Mouse (Mus musculus) liver (tissue): ENCODE results near the gene Rnf169.
"Not testable (repeated sequence)": the region's sequence is repeated elsewhere in the genome, so short reads cannot be mapped to it uniquely, and the experiment has no call there.

Source experiments
- DNase-seq: peaks from one replicate; pipeline ENCODE4 v3.0.0-alpha.2; 2020; ENCODE audit warnings: mixed read lengths

The Rnf169 gene

GRCm38 (mm10) chr7:99945012-99945411 is 35.2 kb downstream of the Rnf169 start:
- not testable (repeated sequence) for DNase-seq

- DNase-seq = no peak
Measured at GRCm38 (mm10) chr7:99944520-99944919, 35.7 kb downstream of the Rnf169 start.

- no peak for DNase-seq
Measured at GRCm38 (mm10) chr7:99940669-99941068, 39.6 kb downstream of the Rnf169 start.

GRCm38 (mm10) chr7:99935758-99936157 is 44.5 kb downstream of the Rnf169 start:
- no peak for DNase-seq

- peak; percentile 61 for DNase-seq
Measured at GRCm38 (mm10) chr7:99926916-99927714, 53.1 kb downstream of the Rnf169 start.

- DNase-seq = no peak
Measured at GRCm38 (mm10) chr7:99920416-99920815, 59.8 kb downstream of the Rnf169 start.

GRCm38 (mm10) chr7:99919971-99920370 is 60.3 kb downstream of the Rnf169 start:
- no peak for DNase-seq

GRCm38 (mm10) chr7:99919164-99919563 is 61.1 kb downstream of the Rnf169 start:
- no peak for DNase-seq

- no peak for DNase-seq
Measured at GRCm38 (mm10) chr7:99917320-99917844, 62.9 kb downstream of the Rnf169 start.

- DNase-seq = peak; percentile 44
Measured at GRCm38 (mm10) chr7:99916741-99917319, 63.4 kb downstream of the Rnf169 start.

GRCm38 (mm10) chr7:99915511-99915910 is 64.7 kb downstream of the Rnf169 start:
- DNase-seq = no peak

- no peak for DNase-seq
Measured at GRCm38 (mm10) chr7:99914316-99914715, 65.9 kb downstream of the Rnf169 start.

- no peak for DNase-seq
Measured at GRCm38 (mm10) chr7:99911038-99911437, 69.2 kb downstream of the Rnf169 start.

GRCm38 (mm10) chr7:99907463-99907862 is 72.8 kb downstream of the Rnf169 start:
- DNase-seq = no peak

- DNase-seq = no peak
Measured at GRCm38 (mm10) chr7:99906346-99906745, 73.9 kb downstream of the Rnf169 start.

GRCm38 (mm10) chr7:99904421-99905005 is 75.7 kb downstream of the Rnf169 start:
- no peak for DNase-seq

GRCm38 (mm10) chr7:99902918-99903665 is 77.2 kb downstream of the Rnf169 start:
- no peak for DNase-seq

- DNase-seq = no peak
Measured at GRCm38 (mm10) chr7:99902208-99902607, 78.0 kb downstream of the Rnf169 start.

- DNase-seq = no peak
Measured at GRCm38 (mm10) chr7:99896905-99897304, 83.3 kb downstream of the Rnf169 start.

GRCm38 (mm10) chr7:99894478-99894877 is 85.8 kb downstream of the Rnf169 start:
- DNase-seq = no peak

GRCm38 (mm10) chr7:99893967-99894366 is 86.3 kb downstream of the Rnf169 start:
- DNase-seq = no peak

- DNase-seq = no peak
Measured at GRCm38 (mm10) chr7:99892351-99892750, 87.9 kb downstream of the Rnf169 start.

GRCm38 (mm10) chr7:99891471-99891870 is 88.8 kb downstream of the Rnf169 start:
- DNase-seq = no peak
